Comparison of ENCODE assay signal across 8 mouse cellular contexts in genomic region chr12:112659109-112659508, GRCm38 (mm10). TPM values are rescaled to one million over a fixed set of nuclear protein-coding genes. Genes with fewer than 3 reads are reported as not detected.
DNase-seq lines count a peak whose midpoint lies in the region.

No protein-coding gene starts in this region.

- H3K36me3 ChIP-seq in heart, embryonic 10.5 days, result peaks cover 100% of the 10 kb centered on the region

- no peaks in the 10 kb centered on the region for H3K9me3 ChIP-seq in heart, embryonic 10.5 days

- H3K27me3 ChIP-seq in heart, embryonic 10.5 days (ENCODE audit: insufficient read depth, poor library complexity, severe bottlenecking), result no peaks in the 10 kb centered on the region

- H3K4me3 ChIP-seq in heart, embryonic 10.5 days, result no peak overlapping the region

- DNase-seq in heart, adult 18-20 months, result peak; percentile 64 to 84
- DNase-seq in heart, embryonic 10.5 days (ENCODE audit: low spot score), result no peak
- DNase-seq in urinary bladder, adult 18-20 months (ENCODE audit: low spot score in 2 of 2), result peak; percentile 36 to 59
- no peak for DNase-seq in urinary bladder, postnatal 10 days (ENCODE audit: low spot score)
- DNase-seq in embryo, embryonic 11 days, result peak; percentile 35
- DNase-seq in kidney, postnatal 14 days, result peak; percentile 72
- peak; percentile 19 for DNase-seq in mesoderm, embryonic 11.5 days (ENCODE audit: low read depth, low spot score)
- DNase-seq in Muller cell, postnatal 12 days (ENCODE audit: inconsistent ontology term), result no peak

- H3K27ac ChIP-seq in heart, embryonic 10.5 days, result no peak overlapping the region

- peaks cover 61% of the 10 kb centered on the region for H3K4me1 ChIP-seq in heart, embryonic 10.5 days

- 80% methylated on average over 6 of the region's 6 CpGs for WGBS in heart, embryonic 10.5 days

RNA-seq across cellular contexts. Expression of gene Siva1, which starts 14.6 kb away (rescaled TPM):
- 10 to 100 TPM; 31.7 to 35.2 TPM for total RNA-seq in heart, adult 18-20 months (2021)
- 175 and 207 TPM in 2 replicates for polyA plus RNA-seq in heart, embryonic 10.5 days (2016; fragmentation: Nextera tagmentation; extraction: Ambion mirVana)

RNA-seq across cellular contexts. Expression of gene Akt1, which starts 15.6 kb away (rescaled TPM):
- 100 to 1,000 TPM; 182 to 193 TPM for total RNA-seq in heart, adult 18-20 months (2021)
- polyA plus RNA-seq in heart, embryonic 10.5 days (2016; fragmentation: Nextera tagmentation; extraction: Ambion mirVana), result 57.1 and 82.0 TPM in 2 replicates

RNA-seq across cellular contexts. Expression of gene Zbtb42, which starts 19.5 kb away (rescaled TPM):
- total RNA-seq in heart, adult 18-20 months (2021), result 1 to 10 TPM; 3.6 to 4.9 TPM
- 3.9 and 4.3 TPM in 2 replicates for polyA plus RNA-seq in heart, embryonic 10.5 days (2016; fragmentation: Nextera tagmentation; extraction: Ambion mirVana)

RNA-seq across cellular contexts. Expression of gene Adssl1, which starts 39.3 kb away (rescaled TPM):
- total RNA-seq in heart, adult 18-20 months (2021), result 100 to 1,000 TPM; 192 to 206 TPM
- 57.2 and 99.3 TPM in 2 replicates for polyA plus RNA-seq in heart, embryonic 10.5 days (2016; fragmentation: Nextera tagmentation; extraction: Ambion mirVana)

Comparison
In these comparisons a context has a peak if more than half of its experiments do, and no peak if none do; other contexts are left out.
1. DNase-seq: peak in heart, adult 18-20 months (2 of 2), urinary bladder, adult 18-20 months (2 of 2), embryo, embryonic 11 days (single experiment), kidney, postnatal 14 days (single experiment) and mesoderm, embryonic 11.5 days (single experiment); none in heart, embryonic 10.5 days (single experiment), urinary bladder, postnatal 10 days (single experiment) and Muller cell, postnatal 12 days (single experiment).